Mouse (Mus musculus) adrenal gland, postnatal 25 days (tissue): ENCODE measurements at regions not wholly inside any gene's neighbourhood (a gene's known extent, or its start where the extent isn't known, plus 50 kb on each side); places are given as distances from the start of the nearest gene placed in this dataset.

Experiments used
- DNase-seq: peaks from one replicate; pipeline ENCODE4 v3.0.0; 2021; ENCODE audit warnings: mixed read lengths

- DNase-seq: no peak
Measured at GRCm38 (mm10) chr11:45241671-45242070, 610.2 kb upstream of the Clint1 start.

- no peak for DNase-seq
Measured at GRCm38 (mm10) chr11:45244796-45245195, 607.1 kb upstream of the Clint1 start.

- DNase-seq: no peak
Measured at GRCm38 (mm10) chr11:45256019-45256418, 595.8 kb upstream of the Clint1 start.

- DNase-seq: no peak
Measured at GRCm38 (mm10) chr11:45262198-45262597, 589.7 kb upstream of the Clint1 start.

GRCm38 (mm10) chr11:45264001-45264400 is 587.9 kb upstream of the Clint1 start:
- no peak for DNase-seq

GRCm38 (mm10) chr11:45265171-45265988 is 586.5 kb upstream of the Clint1 start:
- no peak for DNase-seq

GRCm38 (mm10) chr11:45265989-45266302 is 585.9 kb upstream of the Clint1 start:
- no peak for DNase-seq

GRCm38 (mm10) chr11:45269215-45269614 is 582.6 kb upstream of the Clint1 start:
- DNase-seq: peak; percentile 7

GRCm38 (mm10) chr11:45271206-45271605 is 580.6 kb upstream of the Clint1 start:
- no peak for DNase-seq

GRCm38 (mm10) chr11:45274446-45275119 is 577.3 kb upstream of the Clint1 start:
- DNase-seq: no peak

GRCm38 (mm10) chr11:45275170-45275569 is 576.7 kb upstream of the Clint1 start:
- DNase-seq: no peak

GRCm38 (mm10) chr11:45296772-45297171 is 555.1 kb upstream of the Clint1 start:
- DNase-seq: no peak

- DNase-seq: no peak
Measured at GRCm38 (mm10) chr11:45311934-45312333, 539.9 kb upstream of the Clint1 start.

- DNase-seq: no peak
Measured at GRCm38 (mm10) chr11:45323766-45324165, 528.1 kb upstream of the Clint1 start.

GRCm38 (mm10) chr11:45330319-45330718 is 521.5 kb upstream of the Clint1 start:
- no peak for DNase-seq

GRCm38 (mm10) chr11:45333756-45334155 is 518.1 kb upstream of the Clint1 start:
- no peak for DNase-seq

- no peak for DNase-seq
Measured at GRCm38 (mm10) chr11:45349331-45349730, 502.5 kb upstream of the Clint1 start.

GRCm38 (mm10) chr11:45365343-45365742 is 486.5 kb upstream of the Clint1 start:
- no peak for DNase-seq

GRCm38 (mm10) chr11:45389243-45390146 is 462.4 kb upstream of the Clint1 start:
- no peak for DNase-seq

GRCm38 (mm10) chr11:45396009-45396408 is 455.8 kb upstream of the Clint1 start:
- DNase-seq: no peak

- DNase-seq: no peak
Measured at GRCm38 (mm10) chr11:45398188-45398587, 453.7 kb upstream of the Clint1 start.

GRCm38 (mm10) chr11:45404377-45405029 is 447.3 kb upstream of the Clint1 start:
- no peak for DNase-seq
